Mouse (Mus musculus): ENCODE data around the gene Zfp966.
"Not testable (repeated sequence)": the region's sequence is repeated elsewhere in the genome, so short reads cannot be mapped to it uniquely, and the experiment has no call there.

Zfp966 gene

DNA sequence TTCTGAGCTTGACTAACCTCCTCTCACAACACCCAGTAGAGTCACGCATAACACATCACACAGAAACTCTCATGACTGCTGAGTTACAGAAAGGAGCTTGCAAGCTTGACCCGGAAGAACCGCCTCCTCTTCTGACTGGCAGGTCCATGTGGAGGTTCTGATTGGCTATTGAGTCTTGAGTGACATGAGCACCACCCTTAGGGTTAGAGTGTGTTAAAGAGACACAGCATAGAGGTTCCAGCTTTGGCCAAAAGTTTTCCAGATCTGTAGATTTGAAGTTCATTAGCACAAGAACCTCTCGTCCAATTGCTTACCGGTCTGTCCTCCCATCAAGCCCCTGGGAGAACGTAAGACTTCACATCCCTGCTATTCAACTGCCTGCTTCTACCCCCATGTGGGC is at the start of gene Zfp966:
Gene Zfp966 (minus strand): TSS at position 101 of the 400 bp plus-strand sequence.
- in situ Hi-C loops (cut with MboI; ENCODE audit: low pct_unique_long_range_greater_than_20kb in 1 of 2, low sequenced_read_pairs in 2 of 2, unreplicated experiment in 1 of 2): not testable (repeated sequence)

DNA sequence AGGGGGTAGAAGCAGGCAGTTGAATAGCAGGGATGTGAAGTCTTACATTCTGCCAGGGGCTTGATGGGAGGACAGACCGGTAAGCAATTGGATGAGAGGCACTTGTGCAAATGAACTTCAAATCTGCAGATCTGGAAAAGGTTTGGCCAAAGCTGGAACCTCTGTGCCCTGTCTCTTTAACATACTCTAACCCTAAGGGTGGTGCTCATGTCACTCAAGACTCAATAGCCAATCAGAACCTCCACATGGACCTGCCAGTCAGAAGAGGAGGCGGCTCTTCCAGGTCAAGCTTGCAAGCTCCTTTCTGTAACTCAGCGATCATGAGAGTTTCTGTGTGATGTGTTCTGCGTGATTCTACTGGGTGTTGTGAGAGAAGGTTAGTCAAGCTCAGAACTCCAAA is 34.1 kb upstream of the Zfp966 start, which contains the start of gene Gm2026:
Gene Gm2026 (plus strand): TSS at position 301 of the 400 bp plus-strand sequence.
- in situ Hi-C loops (cut with MboI; ENCODE audit: low pct_unique_long_range_greater_than_20kb in 1 of 2, low sequenced_read_pairs in 2 of 2, unreplicated experiment in 1 of 2): not testable (repeated sequence)

DNA sequence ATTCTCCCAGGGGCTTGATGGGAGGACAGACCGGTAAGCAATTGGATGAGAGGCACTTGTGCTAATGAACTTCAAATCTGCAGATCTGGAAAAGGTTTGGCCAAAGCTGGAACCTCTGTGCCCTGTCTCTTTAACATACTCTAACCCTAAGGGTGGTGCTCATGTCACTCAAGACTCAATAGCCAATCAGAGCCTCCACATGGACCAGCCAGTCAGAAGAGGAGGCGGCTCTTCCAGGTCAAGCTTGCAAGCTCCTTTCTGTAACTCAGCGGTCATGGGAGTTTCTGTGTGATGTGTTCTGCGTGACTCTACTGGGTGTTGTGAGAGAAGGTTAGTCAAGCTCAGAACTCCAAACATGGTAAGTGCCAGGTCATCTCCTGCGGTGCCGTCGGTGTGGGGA is 61.9 kb downstream of the Zfp966 start, which contains the start of gene Gm6710:
Gene Gm6710 (plus strand): TSS at position 196 of the 400 bp plus-strand sequence.
- in situ Hi-C loops (cut with MboI; ENCODE audit: low pct_unique_long_range_greater_than_20kb in 1 of 2, low sequenced_read_pairs in 2 of 2, unreplicated experiment in 1 of 2): not testable (repeated sequence)
